Mouse (Mus musculus) embryo, embryonic 11 days (tissue): Measurements from ENCODE around the gene Sptlc2.

Experiments
- DNase-seq: peaks from one replicate; pipeline ENCODE4 v3.0.0-alpha.2; 2015

Sptlc2 gene

DNA sequence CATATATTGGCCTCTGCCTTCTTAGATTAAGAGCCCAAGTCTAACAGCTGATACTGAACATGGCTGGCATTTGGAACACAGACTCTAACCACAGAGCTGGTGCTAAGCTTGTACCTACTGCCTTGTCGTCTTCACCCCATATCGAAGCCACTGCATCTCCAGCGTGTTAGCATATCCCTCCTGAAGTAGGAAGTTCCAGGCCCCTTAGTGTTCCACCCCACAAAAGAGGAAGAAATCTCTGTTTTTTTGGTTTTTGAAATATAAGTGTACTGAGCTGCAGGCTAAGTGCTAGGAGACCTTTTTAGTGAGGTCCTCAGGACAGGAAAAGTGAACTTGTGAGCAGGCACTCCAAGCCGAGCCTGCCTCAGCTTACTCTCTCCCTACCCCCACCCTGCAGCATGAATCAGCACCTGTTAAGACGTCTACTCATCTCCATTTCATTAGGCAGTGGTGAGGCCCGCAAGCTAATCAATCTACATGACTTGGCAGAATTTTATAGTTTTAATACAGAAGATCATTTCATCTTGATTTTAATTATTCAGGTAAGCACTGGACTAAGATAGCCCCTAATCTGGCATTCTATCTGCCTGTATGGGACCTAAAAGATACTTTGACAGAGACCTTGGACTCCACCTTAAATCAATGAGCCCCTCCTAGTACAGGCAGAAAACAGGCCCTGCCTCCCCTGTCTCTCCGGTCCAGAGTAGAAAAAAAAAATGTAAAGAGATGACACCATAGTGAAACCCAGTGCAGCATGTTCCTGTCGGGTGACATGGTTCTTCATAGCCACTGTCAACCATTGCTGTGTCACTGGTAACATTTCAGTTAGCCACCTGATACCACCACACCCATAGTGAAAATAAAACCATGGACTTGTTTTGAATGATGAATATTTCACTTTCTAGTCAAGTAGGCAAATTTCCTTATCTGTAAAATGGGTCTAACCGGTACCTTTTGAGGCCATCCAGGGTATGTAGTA, 113.0 kb downstream of the Sptlc2 start:
- DNase-seq = no peak

DNA sequence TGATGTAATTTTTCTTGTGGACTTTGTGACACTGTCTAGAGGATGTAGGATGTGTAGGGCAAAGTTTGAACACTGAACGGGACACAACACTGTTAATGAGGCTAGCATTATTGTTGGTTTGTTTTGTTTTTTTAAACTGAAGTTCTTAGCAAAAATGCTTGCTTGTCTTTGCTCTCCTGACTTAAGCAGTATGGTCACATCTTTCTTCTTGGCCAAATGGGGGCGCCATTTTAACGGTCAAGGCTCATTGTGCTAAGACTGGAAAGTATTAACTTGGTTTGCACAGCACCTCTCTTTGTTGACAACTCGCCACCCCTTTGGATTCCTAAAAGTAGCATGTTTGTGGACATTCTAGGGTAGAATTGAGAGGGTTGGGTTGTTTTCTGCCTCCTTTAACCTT, 120.5 kb downstream of the Sptlc2 start:
- peak; percentile 53 for DNase-seq

DNA sequence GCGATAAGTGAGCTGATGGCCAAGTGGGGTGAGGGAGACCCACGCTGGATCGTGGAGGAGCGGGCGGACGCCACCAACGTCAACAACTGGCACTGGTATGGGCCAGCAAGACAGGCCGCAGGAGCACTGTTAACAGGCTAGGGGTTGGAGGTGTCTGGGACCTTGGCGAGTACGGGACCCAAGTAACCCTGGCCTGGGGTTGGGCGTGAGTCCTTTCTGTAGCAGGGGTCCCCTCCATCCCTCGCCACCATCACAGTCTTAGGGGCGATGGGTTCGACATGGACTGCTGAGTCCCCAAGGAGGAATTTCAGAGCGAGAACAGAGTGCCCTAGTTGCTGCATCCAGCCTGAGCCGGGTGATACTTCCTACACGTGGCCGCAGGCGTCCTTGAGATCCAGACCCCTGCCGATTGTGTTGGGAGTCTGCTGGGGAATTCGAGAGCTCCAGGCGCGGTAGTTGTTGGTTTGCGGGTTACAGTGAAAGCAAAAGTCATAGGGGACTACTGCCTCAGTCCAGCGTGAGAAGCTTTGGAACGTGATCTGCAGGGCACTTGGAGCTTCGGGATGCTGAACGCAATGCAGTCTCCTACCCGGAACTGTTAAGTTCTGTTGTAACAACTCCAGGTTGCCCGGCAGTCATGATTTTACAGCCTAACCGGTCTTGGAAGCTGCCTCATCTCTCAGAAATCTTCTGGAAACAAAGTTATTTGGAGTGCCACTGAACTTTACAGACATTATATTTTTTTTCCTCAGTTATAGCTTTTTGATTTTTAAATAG, 121.1 kb downstream of the Sptlc2 start:
- DNase-seq = peak; percentile 58

DNA sequence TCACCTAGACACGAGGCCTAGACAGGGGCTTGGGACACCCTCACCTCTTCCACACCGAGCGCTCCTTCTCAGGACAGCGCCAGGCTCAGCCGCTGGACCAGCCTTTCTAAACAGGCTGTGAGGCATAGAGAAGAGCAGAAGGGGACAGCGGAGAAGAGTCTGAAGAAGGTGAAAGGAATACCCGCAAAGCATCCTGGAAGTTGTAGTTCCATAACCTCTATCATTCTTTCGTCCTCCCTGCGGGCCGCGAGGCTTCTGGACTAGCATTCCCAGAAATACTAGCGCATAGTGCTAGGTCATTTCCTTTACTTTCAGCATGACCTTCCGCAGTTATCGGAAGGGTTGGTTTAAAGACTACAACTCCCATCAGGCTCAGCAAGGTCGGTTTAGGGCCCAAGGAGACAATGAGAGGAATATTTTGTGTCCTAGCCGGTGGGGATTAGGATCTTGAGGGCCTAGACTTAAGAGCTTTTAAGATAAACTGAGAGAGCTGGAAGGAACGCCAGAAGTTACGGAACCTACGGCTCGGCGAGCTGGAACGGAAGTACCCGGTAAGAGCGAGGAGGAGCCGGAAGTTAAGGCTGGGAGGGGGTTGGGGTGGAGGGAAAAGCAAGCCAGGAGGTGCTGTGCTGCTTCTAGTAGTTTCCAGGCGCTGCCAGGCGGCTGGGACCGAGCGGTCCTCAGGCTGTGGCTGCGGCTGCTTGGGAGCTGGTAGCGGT, 121.9 kb downstream of the Sptlc2 start, which contains the start of the genes Vipas39 and Ahsa1:
TSS of gene Vipas39 (minus strand) at position 149 of the 719 bp plus-strand sequence.
TSS of gene Ahsa1 (plus strand) at position 372 of the 719 bp plus-strand sequence.
- DNase-seq = peak; percentile 97

DNA sequence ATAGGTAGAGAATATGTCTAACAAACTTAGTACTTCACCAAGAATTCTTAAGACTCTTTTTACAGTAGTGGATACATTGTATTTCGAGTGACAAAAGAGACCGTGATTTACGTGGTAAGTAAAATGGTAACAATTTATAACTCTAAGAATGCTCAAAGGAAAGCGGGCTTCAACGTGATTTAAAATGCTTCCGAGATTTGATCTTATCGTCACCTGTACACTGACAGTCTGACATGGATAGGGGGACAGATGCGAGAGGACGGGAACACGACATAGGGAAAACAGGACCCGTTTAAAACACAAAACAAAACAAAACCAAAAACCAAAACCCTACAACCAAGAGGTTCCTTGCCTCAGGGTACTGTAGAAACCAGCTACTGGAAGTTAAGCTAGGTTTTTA, 122.7 kb downstream of the Sptlc2 start:
- DNase-seq = no peak

DNA sequence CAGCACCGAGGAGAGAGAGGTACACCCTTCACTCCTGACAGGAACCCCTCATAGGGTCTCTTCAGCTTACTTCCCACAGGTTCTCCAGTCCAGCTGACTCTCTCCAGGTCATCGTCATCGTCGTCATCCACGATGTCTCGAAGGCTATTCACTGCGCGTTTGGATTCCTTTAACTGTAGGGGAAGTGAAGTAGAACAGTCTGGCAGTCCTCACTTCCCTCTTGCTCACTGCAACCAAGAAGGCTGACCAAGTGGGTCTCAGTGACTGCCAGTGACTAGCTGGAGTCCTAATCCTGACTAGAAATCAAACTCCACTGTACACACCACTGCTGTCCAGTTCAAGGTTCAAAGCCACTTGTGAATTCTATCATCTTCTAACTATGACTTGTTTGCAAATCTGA, 127.6 kb downstream of the Sptlc2 start:
- DNase-seq = no peak

DNA sequence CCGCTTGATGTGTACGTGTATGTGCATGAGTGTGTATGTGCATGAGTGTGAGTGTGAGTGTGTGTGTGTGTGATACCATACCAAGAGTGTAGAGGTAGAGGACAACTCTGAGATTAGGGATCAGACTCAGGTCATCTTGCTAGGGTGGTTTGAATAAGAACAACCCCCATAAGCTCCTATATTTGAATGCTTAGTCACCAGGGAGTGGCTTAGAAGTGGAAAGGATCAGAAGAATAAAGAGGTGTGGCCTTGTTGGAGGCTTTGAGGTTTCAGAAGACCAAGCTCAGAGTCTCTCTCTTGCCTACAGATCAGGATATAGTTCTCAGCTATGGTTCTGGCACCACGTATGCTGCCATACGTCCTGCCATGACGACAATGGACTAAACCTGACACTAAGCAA, 131.5 kb downstream of the Sptlc2 start:
- no peak for DNase-seq
